Mouse (Mus musculus): ENCODE data around the gene Pigx.
"Not testable (repeated sequence)": the region's sequence is repeated elsewhere in the genome, so short reads cannot be mapped to it uniquely, and the experiment has no call there.

Pigx gene

GRCm38 (mm10) chr16:32110951-32111699, 11.6 kb upstream of the Pigx start:
- in situ Hi-C loops (cut with MboI, MseI): loop anchor here (5.0 kb wide), 1 partner anchor 91 kb away; no protein-coding TSS in a partner anchor

- in situ Hi-C loops (cut with MboI, MseI): no loop called here
These were observed 9.0 kb upstream of the Pigx start for GRCm38 (mm10) chr16:32108578-32108977.

GRCm38 (mm10) chr16:32108170-32108569, 8.6 kb upstream of the Pigx start:
- in situ Hi-C loops (cut with MboI, MseI): no loop called here

- in situ Hi-C loops (cut with MboI, MseI): no loop called here
These were observed 8.0 kb upstream of the Pigx start for GRCm38 (mm10) chr16:32107342-32108045.

GRCm38 (mm10) chr16:32105698-32106097, 6.2 kb upstream of the Pigx start:
- in situ Hi-C loops (cut with MboI, MseI): no loop called here

GRCm38 (mm10) chr16:32102295-32102694, 2.8 kb upstream of the Pigx start:
- in situ Hi-C loops (cut with MboI, MseI): no loop called here

GRCm38 (mm10) chr16:32098897-32099637, 473 bp downstream of the Pigx start:
- in situ Hi-C loops (cut with MboI, MseI): no loop called here

GRCm38 (mm10) chr16:32097757-32098156, 1.8 kb downstream of the Pigx start:
- in situ Hi-C loops (cut with MboI, MseI): not testable (repeated sequence)

GRCm38 (mm10) chr16:32091466-32091865, 8.1 kb downstream of the Pigx start:
- in situ Hi-C loops (cut with MboI, MseI): no loop called here

GRCm38 (mm10) chr16:32087629-32088443, 11.7 kb downstream of the Pigx start:
- in situ Hi-C loops (cut with MboI, MseI): no loop called here

- in situ Hi-C loops (cut with MboI, MseI): no loop called here
These were observed 20.5 kb downstream of the Pigx start, which contains the start of gene Pak2 for GRCm38 (mm10) chr16:32078991-32079511. Pak2 (minus strand) TSS chr16:32079342.

GRCm38 (mm10) chr16:32078408-32078990, 21.0 kb downstream of the Pigx start:
- in situ Hi-C loops (cut with MboI, MseI): no loop called here

GRCm38 (mm10) chr16:32077648-32078407, 21.7 kb downstream of the Pigx start:
- in situ Hi-C loops (cut with MboI, MseI): no loop called here

- in situ Hi-C loops (cut with MboI, MseI): no loop called here
These were observed 23.1 kb downstream of the Pigx start for GRCm38 (mm10) chr16:32076406-32076805.

- in situ Hi-C loops (cut with MboI, MseI): no loop called here
These were observed 23.8 kb downstream of the Pigx start for GRCm38 (mm10) chr16:32075762-32076161.

GRCm38 (mm10) chr16:32070070-32070469, 29.5 kb downstream of the Pigx start:
- in situ Hi-C loops (cut with MboI, MseI): not testable (repeated sequence)

- in situ Hi-C loops (cut with MboI, MseI): no loop called here
These were observed 30.9 kb downstream of the Pigx start for GRCm38 (mm10) chr16:32068389-32069300.

- in situ Hi-C loops (cut with MboI, MseI): no loop called here
These were observed 32.6 kb downstream of the Pigx start for GRCm38 (mm10) chr16:32066899-32067298.

GRCm38 (mm10) chr16:32063900-32064299, 35.6 kb downstream of the Pigx start:
- in situ Hi-C loops (cut with MboI, MseI): no loop called here

All from T-helper 1 cell (primary cell).